ENCODE assay signal across 7 mouse cellular contexts in the genomic region with DNA sequence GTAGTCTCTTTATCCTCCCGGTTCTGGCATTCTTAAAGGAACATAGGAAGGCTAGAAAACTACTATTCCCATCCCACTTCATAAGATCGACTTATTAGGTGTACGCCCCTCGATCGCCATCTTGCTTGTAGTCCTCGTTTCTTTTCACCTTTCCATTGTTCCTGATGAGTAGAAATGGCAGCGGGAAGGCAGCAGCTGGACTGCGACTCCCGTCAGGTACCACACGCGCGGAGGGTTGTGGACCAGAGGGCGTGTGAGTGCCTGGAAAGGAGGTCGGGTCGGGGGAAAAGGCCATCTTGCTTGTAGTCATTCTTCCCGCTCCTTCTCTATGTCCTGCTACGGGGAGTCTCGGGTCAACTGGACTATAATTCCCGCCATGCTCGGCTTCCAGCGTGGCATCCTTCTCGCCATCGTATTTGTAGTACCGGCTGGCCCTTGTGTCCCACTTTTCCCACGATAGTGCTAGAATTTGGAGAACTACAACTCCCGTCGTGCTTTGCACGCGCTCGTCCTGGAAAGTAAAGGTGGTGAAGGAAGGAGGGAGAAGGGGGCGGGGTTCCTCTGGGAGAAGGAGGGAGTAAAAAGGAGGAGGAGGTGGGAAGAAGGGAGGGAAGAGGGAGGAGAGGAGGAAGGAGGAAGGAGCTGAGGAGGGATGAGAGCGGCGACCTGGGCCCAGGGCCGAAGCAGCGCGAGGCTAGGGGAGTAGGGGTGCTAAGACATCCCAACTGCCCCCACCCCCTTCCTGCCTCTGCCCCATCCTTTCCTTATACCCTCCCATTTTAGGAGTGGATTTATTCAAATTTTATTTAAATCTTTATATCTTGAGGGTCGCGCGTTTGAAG. TPM values are rescaled to one million over a fixed set of nuclear protein-coding genes. Genes with fewer than 3 reads are reported as not detected.
DNase-seq lines count a peak whose midpoint lies in the region; ATAC-seq lines count a peak whose summit lies in the region.

No protein-coding gene starts in this region.

- peak overlapping the region; percentile 86 for H3K4me2 ChIP-seq in intestine, embryonic 15.5 days (replicated peaks)

- H3K4me1 ChIP-seq in intestine, embryonic 15.5 days (replicated peaks), result peaks cover 19% of the 10 kb centered on the region
- peaks cover 34% of the 10 kb centered on the region for H3K4me1 ChIP-seq in midbrain, embryonic 10.5 days

- under 1% methylated on average over 39 of the region's 39 CpGs for WGBS in intestine, embryonic 15.5 days
- WGBS in midbrain, embryonic 10.5 days, result under 1% methylated on average over 39 of the region's 39 CpGs

- intact Hi-C loops in gastrocnemius, postnatal 36 days (cut with DNase I), result no loop called here
- intact Hi-C loops in left cerebral cortex, postnatal 25 days (cut with DNase I), result loop anchor here (1.0 kb wide), 2 partner anchors 37 to 71 kb away; no protein-coding TSS in a partner anchor

- DNase-seq in adrenal gland, adult 2 months, result peak; percentile 97
- peak; percentile 97 for DNase-seq in embryo, embryonic 11.5 days (ENCODE audit: low read depth, low spot score)
- peak; percentile 86 to 91 for DNase-seq in gastrocnemius, postnatal 36 days
- DNase-seq in left cerebral cortex, postnatal 25 days (ENCODE audit: low spot score in 2 of 2), result peak; percentile 96 to 100
- peak; percentile 95 for DNase-seq in midbrain, embryonic 10.5 days (ENCODE audit: low spot score)
- peak; percentile 97 for DNase-seq in skeletal muscle tissue, adult 2 months (ENCODE audit: low read depth, low spot score)

- peak overlapping the region; percentile 75 for H3K9ac ChIP-seq in intestine, embryonic 15.5 days

- no peaks in the 10 kb centered on the region for H3K9me3 ChIP-seq in intestine, embryonic 15.5 days
- H3K9me3 ChIP-seq in midbrain, embryonic 10.5 days (replicated peaks), result no peaks in the 10 kb centered on the region

- peak; percentile 86 for ATAC-seq in intestine, embryonic 15.5 days

- H3K27ac ChIP-seq in intestine, embryonic 15.5 days, result peak overlapping the region; percentile 90
- peak overlapping the region; percentile 98 for H3K27ac ChIP-seq in midbrain, embryonic 10.5 days (replicated peaks)

- H3K27me3 ChIP-seq in intestine, embryonic 15.5 days (replicated peaks), result no peaks in the 10 kb centered on the region
- H3K27me3 ChIP-seq in midbrain, embryonic 10.5 days (ENCODE audit: low read depth, poor library complexity, severe bottlenecking), result no peaks in the 10 kb centered on the region

- H3K36me3 ChIP-seq in intestine, embryonic 15.5 days, result peaks cover 24% of the 10 kb centered on the region
- H3K36me3 ChIP-seq in midbrain, embryonic 10.5 days, result peaks cover 32% of the 10 kb centered on the region

- peak overlapping the region; percentile 88 for H3K4me3 ChIP-seq in intestine, embryonic 15.5 days (replicated peaks)
- peak overlapping the region; percentile 95 for H3K4me3 ChIP-seq in midbrain, embryonic 10.5 days

RNA-seq across cellular contexts. Expression of gene Fbxl19, which starts 1.5 kb away (rescaled TPM):
- total RNA-seq in adrenal gland, adult 2 months (2021), result 10 to 100 TPM in 1 of 2 experiments, 1 to 10 TPM in 1; 9.5 to 11.6 TPM
- polyA plus RNA-seq in adrenal gland, adult 2 months (2012; rRNA removed), result 34.5 and 42.6 TPM in 2 replicates
- total RNA-seq in gastrocnemius, postnatal 36 days (2021), result 1 to 10 TPM; 1.9 to 2.5 TPM
- polyA plus RNA-seq in intestine, embryonic 15.5 days (2015; fragmentation: Nextera tagmentation; extraction: Ambion mirVana), result 3.2 and 4.3 TPM in 2 replicates
- 10 to 100 TPM; 81.3 to 88.2 TPM for total RNA-seq in left cerebral cortex, postnatal 25 days (2021)
- polyA plus RNA-seq in midbrain, embryonic 10.5 days (2016; fragmentation: Nextera tagmentation; extraction: Ambion mirVana), result 7.9 and 8.3 TPM in 2 replicates

RNA-seq across cellular contexts. Expression of gene Ctf2, which starts 13.9 kb away (rescaled TPM):
- total RNA-seq in adrenal gland, adult 2 months (2021), result not detected
- polyA plus RNA-seq in adrenal gland, adult 2 months (2012; rRNA removed), result not detected in 2 replicates
- not detected for total RNA-seq in gastrocnemius, postnatal 36 days (2021)
- 0.13 and 0.29 TPM in 2 replicates for polyA plus RNA-seq in intestine, embryonic 15.5 days (2015; fragmentation: Nextera tagmentation; extraction: Ambion mirVana)
- total RNA-seq in left cerebral cortex, postnatal 25 days (2021), result not detected
- polyA plus RNA-seq in midbrain, embryonic 10.5 days (2016; fragmentation: Nextera tagmentation; extraction: Ambion mirVana), result 0.22 and 0.36 TPM in 2 replicates

RNA-seq across cellular contexts. Expression of gene Orai3, which starts 23.7 kb away (rescaled TPM):
- 10 to 100 TPM; 28.3 to 32.8 TPM for total RNA-seq in adrenal gland, adult 2 months (2021)
- polyA plus RNA-seq in adrenal gland, adult 2 months (2012; rRNA removed), result 90.6 and 94.8 TPM in 2 replicates
- 1 to 10 TPM; 8.4 to 9.2 TPM for total RNA-seq in gastrocnemius, postnatal 36 days (2021)
- 22.9 and 25.5 TPM in 2 replicates for polyA plus RNA-seq in intestine, embryonic 15.5 days (2015; fragmentation: Nextera tagmentation; extraction: Ambion mirVana)
- total RNA-seq in left cerebral cortex, postnatal 25 days (2021), result 10 to 100 TPM; 23.1 to 23.7 TPM
- polyA plus RNA-seq in midbrain, embryonic 10.5 days (2016; fragmentation: Nextera tagmentation; extraction: Ambion mirVana), result 8.3 and 10.1 TPM in 2 replicates

RNA-seq across cellular contexts. Expression of gene Setd1a, which starts 30.6 kb away (rescaled TPM):
- total RNA-seq in adrenal gland, adult 2 months (2021), result 10 to 100 TPM; 36.0 to 42.6 TPM
- polyA plus RNA-seq in adrenal gland, adult 2 months (2012; rRNA removed), result 12.6 and 15.9 TPM in 2 replicates
- 10 to 100 TPM; 13.0 to 21.3 TPM for total RNA-seq in gastrocnemius, postnatal 36 days (2021)
- polyA plus RNA-seq in intestine, embryonic 15.5 days (2015; fragmentation: Nextera tagmentation; extraction: Ambion mirVana), result 15.2 and 17.4 TPM in 2 replicates
- total RNA-seq in left cerebral cortex, postnatal 25 days (2021), result 10 to 100 TPM; 42.3 to 43.4 TPM
- polyA plus RNA-seq in midbrain, embryonic 10.5 days (2016; fragmentation: Nextera tagmentation; extraction: Ambion mirVana), result 13.4 and 14.7 TPM in 2 replicates

RNA-seq across cellular contexts. Expression of gene Ctf1, which starts 33.3 kb away (rescaled TPM):
- total RNA-seq in adrenal gland, adult 2 months (2021), result 1 to 10 TPM; 3.3 to 3.7 TPM
- 18.9 and 22.1 TPM in 2 replicates for polyA plus RNA-seq in adrenal gland, adult 2 months (2012; rRNA removed)
- 10 to 100 TPM; 14.6 to 18.7 TPM for total RNA-seq in gastrocnemius, postnatal 36 days (2021)
- 9.4 and 10.5 TPM in 2 replicates for polyA plus RNA-seq in intestine, embryonic 15.5 days (2015; fragmentation: Nextera tagmentation; extraction: Ambion mirVana)
- 1 to 10 TPM; 2.6 to 3.4 TPM for total RNA-seq in left cerebral cortex, postnatal 25 days (2021)
- polyA plus RNA-seq in midbrain, embryonic 10.5 days (2016; fragmentation: Nextera tagmentation; extraction: Ambion mirVana), result 5.1 and 5.2 TPM in 2 replicates

Comparison
In these comparisons a context has a peak if more than half of its experiments do, and no peak if none do; other contexts are left out.
1. Peak in every context shown above with its lines: DNase-seq, ATAC-seq, H3K4me3 ChIP-seq and H3K27ac ChIP-seq.
2. RNA of gene Fbxl19, which starts 1.5 kb away (total RNA-seq): 81.3 to 88.2 TPM in left cerebral cortex, postnatal 25 days; 9.5 to 11.6 TPM in adrenal gland, adult 2 months and 1.9 to 2.5 TPM in gastrocnemius, postnatal 36 days; every median in the first group is over 4 times any median in the second.